Mouse (Mus musculus) R1 (cell line): ENCODE data around the gene Cuta.
A peak's percentile ranks its signal among the peaks of the same experiment; 100 is the strongest.
"Not testable (repeated sequence)": the region's sequence is repeated elsewhere in the genome, so short reads cannot be mapped to it uniquely, and the experiment has no call there.

Experiments
- DNase-seq: peaks from one replicate; pipeline ENCODE4 v3.0.0-alpha.2; 2018; ENCODE audit warnings: low read depth, low spot score

Gene Cuta

GRCm38 (mm10) chr17:26936921-26937695 lies 2.3 kb downstream of the Cuta start:
- DNase-seq: no peak

GRCm38 (mm10) chr17:26936453-26936852 lies 2.9 kb downstream of the Cuta start:
- no peak for DNase-seq

DNA sequence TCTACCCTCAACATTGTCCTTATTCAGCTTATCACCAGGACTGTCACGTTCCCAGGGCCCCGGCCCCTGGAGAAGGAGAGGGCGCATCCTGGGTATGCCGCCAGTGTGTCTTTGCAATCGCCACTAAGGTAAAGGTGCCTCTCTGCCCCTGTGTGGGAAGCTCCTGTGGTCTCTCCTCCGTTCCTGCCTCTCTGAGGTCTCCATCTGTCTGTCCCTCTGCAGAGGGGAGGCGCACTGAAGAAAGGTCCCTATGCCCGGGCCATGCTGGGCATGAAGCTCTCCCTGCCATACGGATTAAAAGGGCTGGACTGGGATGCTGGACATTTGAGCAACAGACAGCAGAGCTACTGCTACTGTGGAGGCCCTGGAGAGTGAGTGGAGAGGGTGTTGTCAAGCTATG lies 4.3 kb downstream of the Cuta start:
- no peak for DNase-seq

DNA sequence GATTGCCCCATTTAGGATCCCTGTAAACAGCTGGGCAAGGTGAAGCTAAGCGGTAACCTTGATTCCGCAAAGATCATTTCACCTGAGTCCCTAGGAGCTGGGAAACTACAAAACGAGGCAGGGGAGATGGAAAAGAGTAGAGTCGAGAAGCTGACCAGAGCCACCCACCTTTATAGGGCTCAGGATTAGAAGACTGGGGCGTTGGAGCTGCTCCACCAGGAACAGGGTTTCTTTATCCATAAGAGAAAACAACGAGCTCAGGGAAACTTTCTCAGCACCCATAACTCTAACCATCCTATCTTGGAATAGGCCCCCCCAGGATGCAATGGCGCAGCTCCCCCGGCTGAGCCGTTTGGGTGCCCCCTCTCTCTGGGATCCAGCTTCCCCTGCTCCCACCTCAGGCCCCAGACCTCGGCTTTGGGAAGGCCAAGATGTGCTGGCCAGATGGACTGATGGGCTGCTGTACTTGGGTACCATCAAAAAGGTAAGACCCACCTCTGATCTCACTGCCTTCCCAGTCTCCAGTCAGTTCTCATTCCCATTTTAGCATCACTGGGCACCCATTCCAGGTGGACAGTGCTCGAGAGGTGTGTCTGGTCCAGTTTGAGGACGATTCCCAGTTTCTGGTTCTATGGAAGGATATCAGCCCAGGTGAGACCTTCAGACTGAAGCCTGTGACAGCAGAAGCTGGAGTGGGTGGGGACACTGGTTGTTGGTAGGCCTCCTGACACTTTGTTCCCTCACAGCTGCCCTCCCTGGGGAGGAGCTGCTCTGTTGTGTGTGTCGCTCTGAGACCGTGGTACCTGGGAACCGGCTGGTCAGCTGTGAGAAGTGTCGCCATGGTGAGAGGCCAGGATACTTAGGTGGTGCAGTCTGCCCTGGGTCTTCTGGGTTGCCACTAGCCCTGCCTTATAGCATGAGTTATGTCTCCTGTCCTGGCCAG lies 5.2 kb downstream of the Cuta start:
- no peak for DNase-seq

DNA sequence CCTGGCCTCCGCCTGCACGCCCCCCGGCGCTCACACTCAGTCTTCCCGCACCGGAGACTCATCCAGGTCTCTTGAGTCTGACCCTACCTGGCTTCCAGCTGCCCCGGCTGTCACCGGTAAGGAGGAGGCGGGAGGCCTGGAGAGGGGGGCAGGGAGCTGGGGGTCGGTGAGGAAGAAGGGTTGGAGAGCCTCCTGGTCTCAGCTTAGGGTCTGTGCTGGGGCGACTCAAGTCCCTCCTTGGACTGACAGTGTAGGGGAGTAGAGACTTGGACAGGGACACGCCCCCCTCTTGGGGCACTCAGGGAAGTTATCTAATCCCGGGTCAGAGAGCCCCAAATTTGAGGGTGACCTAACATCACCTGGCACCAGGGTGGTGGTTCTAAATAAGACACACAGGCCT lies 6.0 kb downstream of the Cuta start:
- no peak for DNase-seq

DNA sequence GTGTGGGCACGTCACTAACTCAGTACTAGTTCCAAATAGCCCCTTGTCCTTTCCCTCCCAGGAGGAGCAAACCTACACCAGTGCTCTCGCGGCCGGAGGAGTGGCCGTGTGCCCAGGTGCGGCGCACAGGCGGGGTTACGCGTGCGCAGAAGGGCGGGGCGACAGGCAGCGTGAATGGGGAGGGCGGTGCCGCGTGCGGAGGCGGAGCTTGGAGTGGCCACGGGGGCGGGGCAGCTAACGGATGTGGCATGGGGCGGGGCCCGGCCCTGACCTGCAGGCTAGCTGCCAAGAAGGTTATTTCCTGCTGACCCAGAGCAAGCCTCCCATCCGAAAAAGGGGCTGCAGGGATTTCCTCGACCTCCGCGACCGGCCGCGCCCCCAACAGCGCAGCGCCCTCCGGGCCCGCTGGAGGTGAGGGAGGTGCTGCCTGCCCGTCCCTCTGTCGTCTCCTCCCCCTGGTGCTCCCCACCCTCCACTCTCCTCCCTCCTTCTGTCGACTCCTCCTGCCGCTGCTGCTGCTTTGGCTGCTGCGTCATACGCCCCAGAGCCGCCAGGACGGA lies 6.5 kb downstream of the Cuta start, which contains the start of gene Phf1:
Phf1 (plus strand) TSS at position 214 of the 560 bp plus-strand sequence.
- peak; percentile 92 for DNase-seq

GRCm38 (mm10) chr17:26931795-26932194 lies 7.6 kb downstream of the Cuta start:
- peak; percentile 45 for DNase-seq

GRCm38 (mm10) chr17:26925414-26925813 lies 14.0 kb downstream of the Cuta start:
- DNase-seq: not testable (repeated sequence)

GRCm38 (mm10) chr17:26922368-26922767 lies 17.0 kb downstream of the Cuta start:
- not testable (repeated sequence) for DNase-seq

GRCm38 (mm10) chr17:26919516-26919915 lies 19.9 kb downstream of the Cuta start:
- DNase-seq: not testable (repeated sequence)

GRCm38 (mm10) chr17:26918343-26918742 lies 21.0 kb downstream of the Cuta start:
- DNase-seq: no peak

- not testable (repeated sequence) for DNase-seq
These were observed 21.8 kb downstream of the Cuta start for GRCm38 (mm10) chr17:26917560-26917959.

GRCm38 (mm10) chr17:26916711-26917482 lies 22.5 kb downstream of the Cuta start, which contains the start of gene Kifc5b:
Kifc5b (plus strand) TSS chr17:26917091.
- DNase-seq: peak; percentile 100

DNA sequence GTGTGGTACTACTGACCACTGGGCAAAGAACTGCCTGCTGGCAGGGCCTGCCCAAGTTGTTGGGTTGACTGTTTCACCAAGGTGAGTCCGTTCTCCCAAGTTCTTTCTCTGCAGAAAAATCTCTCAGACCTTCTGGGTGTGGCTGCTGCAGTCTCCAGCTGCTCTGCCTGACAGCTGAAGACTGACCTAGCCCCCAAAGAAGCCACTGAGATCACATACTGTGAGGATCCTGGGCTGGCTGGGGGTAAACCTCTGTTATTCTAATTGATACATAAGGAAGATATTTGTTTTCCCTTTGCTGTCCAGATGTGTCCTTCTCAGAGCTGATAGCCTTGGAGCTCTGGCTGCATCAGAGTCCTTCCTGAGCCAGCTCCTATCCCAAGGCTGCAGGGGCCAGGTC lies 24.1 kb downstream of the Cuta start:
- peak; percentile 60 for DNase-seq

- not testable (repeated sequence) for DNase-seq
These were observed 31.9 kb downstream of the Cuta start for GRCm38 (mm10) chr17:26907506-26907905.

- no peak for DNase-seq
These were observed 35.0 kb downstream of the Cuta start for GRCm38 (mm10) chr17:26904320-26904719.

DNA sequence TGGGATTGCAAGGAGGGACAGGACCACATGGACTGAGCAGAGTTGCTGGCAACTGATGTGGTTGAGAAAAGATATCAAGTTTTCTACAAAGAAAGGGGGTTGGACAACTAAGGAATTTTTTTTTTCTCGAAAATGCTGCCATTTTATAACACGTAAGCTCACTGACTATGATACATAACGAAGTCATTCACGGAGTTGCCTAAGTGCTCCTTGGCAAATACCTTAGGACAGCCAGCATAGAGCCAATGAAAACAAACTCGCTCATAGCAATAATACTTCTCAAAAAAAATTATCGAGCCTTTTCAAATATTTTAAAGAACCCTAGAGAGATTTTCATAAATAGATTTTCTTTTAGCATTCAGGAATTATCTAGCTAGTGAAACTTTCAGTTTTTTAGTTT lies 38.5 kb downstream of the Cuta start:
- DNase-seq: no peak

GRCm38 (mm10) chr17:26895578-26895977 lies 43.8 kb downstream of the Cuta start:
- DNase-seq: peak; percentile 84

DNA sequence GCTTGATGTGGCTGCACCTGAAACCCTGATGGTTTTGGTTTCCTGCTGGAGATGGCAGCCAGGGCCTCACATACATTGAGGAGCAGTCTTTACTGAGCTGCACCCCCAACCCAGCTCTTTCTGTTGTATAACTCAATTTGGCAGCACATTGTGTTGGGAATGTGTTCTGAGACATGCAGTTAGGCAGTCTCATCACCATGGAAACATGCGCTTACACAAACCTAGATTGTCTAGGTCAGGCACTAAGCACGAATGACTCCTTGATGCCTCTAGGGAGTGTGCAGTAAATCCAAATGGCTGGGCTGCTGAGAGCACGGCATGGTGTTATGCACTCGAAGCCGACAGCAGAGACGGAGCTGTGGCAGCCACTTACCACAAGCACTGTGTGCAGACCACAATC lies 45.0 kb downstream of the Cuta start:
- DNase-seq: no peak

- DNase-seq: no peak
These were observed 45.9 kb downstream of the Cuta start for GRCm38 (mm10) chr17:26893492-26893891.
